Mouse (Mus musculus) MN1 (cell line): ENCODE measurements around the gene Lrmda.

Experiments
- DNase-seq: peaks from one replicate; pipeline ENCODE4 v3.0.0-alpha.2; 2016; ENCODE audit warnings: low spot score

Lrmda gene

GRCm38 (mm10) chr14:23057228-23057976, 1037.9 kb downstream of the Lrmda start:
- DNase-seq = no peak

GRCm38 (mm10) chr14:23057987-23058386, 1038.5 kb downstream of the Lrmda start:
- no peak for DNase-seq

- no peak for DNase-seq
These were observed 1059.2 kb downstream of the Lrmda start for GRCm38 (mm10) chr14:23078719-23079118.

GRCm38 (mm10) chr14:23084241-23084773, 1064.8 kb downstream of the Lrmda start:
- DNase-seq = no peak

GRCm38 (mm10) chr14:23084797-23085196, 1065.3 kb downstream of the Lrmda start:
- no peak for DNase-seq

DNA sequence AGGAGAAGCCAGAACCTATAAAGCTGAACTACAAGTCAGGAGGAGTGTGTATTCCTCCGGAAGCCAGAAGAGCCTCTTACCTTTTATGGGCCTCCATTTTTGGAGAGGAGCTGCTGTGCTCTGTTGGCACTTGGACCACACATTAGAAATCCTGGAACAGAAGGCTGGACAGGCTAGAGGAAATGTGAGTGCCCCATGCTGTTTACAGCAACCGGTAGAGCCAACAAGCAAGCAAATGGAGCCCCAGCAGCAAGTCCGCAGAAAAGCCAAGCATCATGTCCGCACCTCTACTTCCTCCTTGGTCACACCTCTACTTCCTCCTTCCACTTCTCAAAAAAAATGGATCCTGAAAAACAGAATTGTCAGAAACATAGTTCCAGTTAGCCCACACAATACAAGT, 1073.8 kb downstream of the Lrmda start:
- DNase-seq = no peak

DNA sequence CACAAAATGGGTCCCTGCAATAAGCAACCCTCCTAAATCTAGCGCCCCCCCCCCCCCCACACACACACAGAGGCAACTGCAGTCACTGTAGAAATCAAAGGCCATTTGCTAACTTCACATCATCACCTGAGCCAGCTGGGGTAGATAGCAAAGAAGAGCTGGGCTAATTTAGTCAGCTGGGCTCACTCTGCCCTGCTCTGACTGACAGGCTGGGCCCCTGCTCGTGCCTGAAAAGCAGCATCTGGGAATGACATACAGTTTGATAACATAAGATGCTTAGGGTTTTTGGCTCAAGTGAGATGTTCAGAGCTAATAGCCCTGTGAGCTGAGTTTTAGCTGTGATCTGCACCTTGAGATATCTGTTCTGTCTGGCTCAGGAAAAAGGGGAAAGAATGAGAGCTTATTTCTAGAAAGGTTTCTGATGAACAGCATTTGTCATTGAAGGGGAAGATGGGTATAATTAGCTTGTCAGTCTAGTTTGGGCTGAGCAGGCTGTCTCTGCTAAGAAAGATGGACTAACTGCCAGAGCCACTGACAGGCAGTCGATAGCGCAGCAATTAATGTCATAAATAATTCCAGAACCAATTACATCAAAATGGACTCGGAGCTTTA, 1075.1 kb downstream of the Lrmda start:
- DNase-seq = peak; percentile 9

- no peak for DNase-seq
These were observed 1075.9 kb downstream of the Lrmda start for GRCm38 (mm10) chr14:23095158-23096016.

GRCm38 (mm10) chr14:23096017-23096336, 1076.5 kb downstream of the Lrmda start:
- no peak for DNase-seq

DNA sequence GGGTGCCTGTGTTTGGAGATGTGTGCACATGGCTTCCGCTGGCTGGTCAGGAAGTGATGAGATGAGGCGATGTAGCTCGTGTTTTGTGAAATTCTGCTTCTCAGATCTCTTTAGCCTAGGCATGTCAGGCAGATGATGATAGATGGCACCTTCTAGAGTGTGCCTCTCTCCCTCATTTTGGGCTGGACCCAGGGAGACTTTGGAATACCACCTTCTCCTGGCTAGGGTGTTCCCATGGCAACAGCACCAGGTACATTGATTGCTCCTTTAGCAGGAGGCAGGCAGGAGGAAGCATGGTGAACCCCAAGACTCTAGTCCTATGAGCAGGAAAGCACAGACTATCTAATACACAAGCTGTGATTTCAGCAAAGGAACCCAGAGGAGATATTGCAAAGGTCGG, 1076.9 kb downstream of the Lrmda start:
- DNase-seq = no peak
